Mouse (Mus musculus) MEL (cell line): Measurements from ENCODE around the gene Tmem181a.
"Not testable (repeated sequence)": the region's sequence is repeated elsewhere in the genome, so short reads cannot be mapped to it uniquely, and the experiment has no call there.

Experiments
- BHLHE40 ChIP-seq: IDR thresholded peaks from 2 replicates; pipeline ENCODE4 v1.6.1; 2012; ENCODE audit warnings: low read depth, mild to moderate bottlenecking, inconsistent platforms, low read length, improper control_type of control experiment, borderline replicate concordance
- CHD1 ChIP-seq: IDR thresholded peaks from 2 replicates; pipeline ENCODE4 v1.6.1; 2012; ENCODE audit warnings: low read depth, mild to moderate bottlenecking, inconsistent platforms, low read length, improper control_type of control experiment
- CTCF ChIP-seq, 3 experiments: IDR thresholded peaks in 2 of 3; conservative IDR thresholded peaks in 1 of 3; 2 replicates each; pipeline ENCODE4 v1.5.1; 2011 to 2012; ENCODE audit warnings: low read length in 3 of 3, low read depth in 2 of 3, mild to moderate bottlenecking in 2 of 3, improper control_type of control experiment in 1 of 3, inconsistent platforms in 1 of 3, mixed read lengths in 1 of 3, moderate library complexity in 1 of 3; ENCODE audit not compliant: control insufficient read depth in 1 of 3, insufficient read depth in 1 of 3, poor library complexity in 1 of 3, severe bottlenecking in 1 of 3
- EP300 ChIP-seq, 2 experiments: IDR thresholded peaks; 2 replicates each; pipeline ENCODE4 v1.6.1; 2011; ENCODE audit warnings: improper control_type of control experiment in 2 of 2, low read length in 2 of 2, low read depth in 1 of 2, mild to moderate bottlenecking in 1 of 2
- ETS1 ChIP-seq: IDR thresholded peaks from 2 replicates; pipeline ENCODE4 v1.6.1; 2012; ENCODE audit warnings: low read depth, mild to moderate bottlenecking, inconsistent platforms, low read length, improper control_type of control experiment, moderate library complexity
- HCFC1 ChIP-seq: IDR thresholded peaks from 2 replicates; pipeline ENCODE4 v1.6.1; 2012; ENCODE audit warnings: low read depth, mild to moderate bottlenecking, inconsistent platforms, low read length, improper control_type of control experiment, moderate library complexity
- JUND ChIP-seq: IDR thresholded peaks from 2 replicates; pipeline ENCODE4 v1.6.1; 2011; ENCODE audit warnings: low read depth, mild to moderate bottlenecking, improper control_type of control experiment, low read length
- MAX ChIP-seq: IDR thresholded peaks from 2 replicates; pipeline ENCODE4 v1.6.1; 2011; ENCODE audit warnings: low read length, improper control_type of control experiment
- POLR2A ChIP-seq, 2 experiments: IDR thresholded peaks; 2 replicates each; pipeline ENCODE4 v1.6.1; 2011 to 2012; ENCODE audit warnings: low read length in 2 of 2, mild to moderate bottlenecking in 2 of 2, control low read depth in 1 of 2, improper control_type of control experiment in 1 of 2, low read depth in 1 of 2, moderate library complexity in 1 of 2; ENCODE audit not compliant: control insufficient read depth in 1 of 2, insufficient read depth in 1 of 2, poor library complexity in 1 of 2
- POLR2AphosphoS2 ChIP-seq: IDR thresholded peaks from 2 replicates; pipeline ENCODE4 v1.6.1; 2011; ENCODE audit warnings: low read length, improper control_type of control experiment
- TAL1 ChIP-seq: IDR thresholded peaks from 2 replicates; pipeline ENCODE4 v1.6.1; 2012; ENCODE audit warnings: mild to moderate bottlenecking, inconsistent platforms, low read length, moderate library complexity, mixed read lengths
- USF1 ChIP-seq: IDR thresholded peaks from 2 replicates; pipeline ENCODE4 v1.6.1; 2014; ENCODE audit warnings: low read depth, mild to moderate bottlenecking, inconsistent platforms, low read length, improper control_type of control experiment, moderate library complexity
- ZNF384 ChIP-seq: IDR thresholded peaks from 2 replicates; pipeline ENCODE4 v1.6.1; 2012; ENCODE audit warnings: low read depth, mild to moderate bottlenecking, inconsistent platforms, low read length, improper control_type of control experiment

- not testable (repeated sequence) for TF ChIP-seq EP300 (IDR thresholded peaks at IDR 0.05; ENCODE audit: low read depth in 1 of 2, low read length in 2 of 2); HCFC1; BHLHE40; CTCF (IDR thresholded peaks at IDR 0.05 in 2 of 3, conservative IDR thresholded peaks at IDR 0.05 in 1 of 3; ENCODE audit: control insufficient read depth in 1 of 3, insufficient read depth in 1 of 3, low read depth in 2 of 3, low read length in 3 of 3, poor library complexity in 1 of 3, severe bottlenecking in 1 of 3); ETS1; JUND; MAX; CHD1; POLR2AphosphoS2; USF1; POLR2A (IDR thresholded peaks at IDR 0.05; ENCODE audit: control insufficient read depth in 1 of 2, insufficient read depth in 1 of 2, low read depth in 1 of 2, low read length in 2 of 2, poor library complexity in 1 of 2); ZNF384; TAL1
Measured at GRCm38 (mm10) chr17:6280513-6280912, 23.9 kb downstream of the Tmem181a start.
